Mouse (Mus musculus): Measurements from ENCODE around the gene Fam19a3.
"Not testable (repeated sequence)": the region's sequence is repeated elsewhere in the genome, so short reads cannot be mapped to it uniquely, and the experiment has no call there.

Fam19a3 gene

DNA sequence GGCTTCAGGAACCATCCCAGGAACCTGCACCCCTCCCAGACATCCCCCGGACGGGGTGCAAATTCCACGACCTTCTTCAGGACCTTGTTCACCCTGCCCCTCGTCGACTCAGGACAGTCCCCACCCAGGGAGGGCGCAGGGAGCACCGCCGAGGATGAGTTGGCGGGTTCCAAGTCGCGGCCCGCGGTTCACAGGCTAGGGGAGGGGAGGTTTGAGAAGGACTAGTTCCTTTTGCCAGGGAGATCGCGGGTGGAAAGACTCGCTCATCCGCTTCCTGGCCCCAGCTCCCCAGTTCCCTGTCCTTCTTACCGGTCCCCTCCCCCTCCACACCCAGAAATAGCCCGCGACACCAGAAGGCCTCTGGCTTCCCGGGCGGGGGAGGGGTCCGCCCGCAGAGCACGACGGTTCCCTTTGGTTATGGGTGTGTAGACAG lies at the start of gene Fam19a3:
Fam19a3 (minus strand) TSS at position 370 of the 433 bp plus-strand sequence.
- DNase-seq, result peak; percentile 34 to 36

- DNase-seq, result no peak
These were observed 40.8 kb upstream of the Fam19a3 start for GRCm38 (mm10) chr3:104822413-104822812.

GRCm38 (mm10) chr3:104820426-104820825 lies 38.8 kb upstream of the Fam19a3 start:
- no peak for DNase-seq

DNA sequence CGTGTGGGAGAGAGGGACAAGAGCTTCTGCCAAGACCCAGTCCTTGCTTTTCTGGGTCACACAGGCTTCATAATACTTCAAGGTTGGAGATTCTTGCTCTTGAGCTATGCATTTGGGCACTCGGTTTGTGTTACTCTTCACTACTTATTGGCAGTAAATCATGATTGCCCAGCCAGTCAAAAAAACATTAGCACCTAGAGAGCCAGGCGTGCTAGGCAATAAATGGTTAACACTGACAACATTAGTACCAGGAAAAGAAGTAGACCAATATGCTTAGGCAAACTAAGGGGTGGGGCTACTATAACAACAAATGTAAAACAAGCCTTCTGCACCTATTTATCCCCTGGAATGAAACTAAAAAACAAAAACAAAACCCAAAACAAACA lies 37.1 kb upstream of the Fam19a3 start:
- DNase-seq, result no peak

DNA sequence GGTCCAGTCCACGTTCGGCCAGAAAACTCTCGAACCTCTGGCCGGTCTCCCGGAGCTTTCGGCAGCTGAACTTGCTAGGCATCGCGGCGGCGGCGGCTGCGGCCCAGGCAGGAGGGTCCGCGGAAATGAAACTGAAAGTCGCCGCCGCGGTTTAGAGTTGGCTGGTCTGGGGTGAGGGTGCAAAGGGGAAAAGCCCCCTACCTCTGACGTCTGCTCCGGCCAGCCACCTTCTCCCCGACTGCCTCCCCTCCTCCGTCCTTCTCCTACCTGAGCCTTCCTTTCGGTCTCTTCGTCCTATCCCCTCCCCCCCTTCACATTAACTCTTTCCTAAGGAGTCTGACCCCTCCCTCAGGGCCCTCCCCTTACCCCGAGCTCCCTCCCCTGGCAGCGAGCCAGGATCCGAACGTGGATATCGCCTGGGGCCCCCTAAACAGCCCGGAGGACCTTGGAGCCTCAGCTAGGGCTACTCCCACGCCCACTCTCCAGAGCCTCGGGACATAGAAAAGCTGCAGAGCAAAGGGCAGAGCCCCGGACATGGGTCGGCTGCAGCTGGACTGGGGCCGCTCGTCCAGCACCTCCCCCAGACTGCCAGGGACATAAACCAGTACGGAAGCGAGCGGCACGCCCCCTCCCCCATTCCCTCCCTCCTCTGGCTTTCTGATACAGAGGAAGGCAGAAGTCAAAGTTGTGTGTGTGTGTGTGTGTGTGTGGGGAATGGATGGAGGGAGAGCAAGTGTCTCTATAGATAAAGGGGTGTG lies 36.5 kb upstream of the Fam19a3 start, which contains the start of gene Mov10:
Mov10 (minus strand) TSS at position 573 of the 758 bp plus-strand sequence.
- peak; percentile 67 to 72 for DNase-seq

DNA sequence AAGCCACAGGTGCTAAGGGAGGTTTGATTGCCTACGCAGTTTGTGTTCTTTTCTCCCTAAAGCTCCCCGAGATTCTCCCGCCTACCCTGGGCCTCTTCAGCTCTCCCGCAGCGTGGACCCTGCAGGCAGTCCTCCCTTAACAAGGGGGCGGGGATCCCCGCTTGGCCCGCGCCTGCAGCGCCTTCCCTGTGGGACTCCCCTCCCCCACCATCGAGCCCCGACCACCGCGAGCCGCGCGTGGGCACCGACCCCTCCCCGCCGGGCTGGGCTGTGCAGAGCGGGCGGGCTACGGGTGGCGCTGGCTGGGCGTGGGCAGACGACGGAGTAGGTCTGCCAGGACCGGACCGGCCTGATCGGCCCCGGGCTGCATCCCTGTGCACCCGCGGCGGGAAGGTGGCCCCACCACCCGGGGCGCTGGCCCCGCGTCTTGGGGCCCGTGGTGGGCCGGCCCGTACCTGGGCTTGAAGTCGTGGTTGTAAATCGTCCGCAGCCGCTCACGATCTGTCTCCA lies 35.9 kb upstream of the Fam19a3 start:
- no peak for DNase-seq

DNA sequence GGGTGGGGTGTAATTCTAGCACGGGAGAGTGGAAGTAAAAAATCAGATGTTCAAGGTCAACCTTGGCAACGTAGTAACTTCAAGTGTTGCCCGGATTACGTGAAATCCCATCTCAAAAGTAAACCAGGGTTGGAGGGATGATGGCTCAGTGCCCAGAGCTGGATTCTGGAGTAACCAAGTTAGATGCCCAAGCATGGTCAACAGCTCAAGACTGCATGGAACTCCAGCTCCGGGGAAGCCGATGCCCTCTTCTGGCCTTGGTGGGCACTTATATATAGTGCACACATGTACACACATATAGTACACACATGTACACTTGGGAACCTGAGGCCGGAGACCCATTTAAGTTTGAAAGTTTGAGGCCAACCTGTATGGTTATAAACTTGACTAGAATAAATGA lies 34.5 kb upstream of the Fam19a3 start:
- DNase-seq, result no peak

DNA sequence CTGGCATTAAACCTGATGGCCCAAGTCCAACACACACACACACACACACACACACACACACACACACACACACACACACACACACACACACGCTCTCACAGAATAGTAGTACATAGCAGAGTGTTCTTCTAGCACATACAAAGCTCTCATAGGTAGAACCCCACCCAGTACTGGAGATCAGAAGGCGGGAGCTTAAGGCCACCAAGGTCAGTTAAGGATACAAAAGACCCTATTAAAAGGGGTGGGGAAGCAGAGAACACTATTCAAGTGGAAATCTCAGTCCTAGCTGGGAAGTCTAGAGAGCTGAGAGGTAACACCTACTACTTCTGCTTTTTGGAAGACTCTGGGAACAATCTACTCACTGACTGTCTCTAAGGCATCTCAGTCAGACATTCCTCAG lies 33.7 kb upstream of the Fam19a3 start:
- DNase-seq, result no peak

- DNase-seq, result no peak
These were observed 33.1 kb upstream of the Fam19a3 start for GRCm38 (mm10) chr3:104814746-104815145.

- not testable (repeated sequence) for DNase-seq
These were observed 31.6 kb upstream of the Fam19a3 start for GRCm38 (mm10) chr3:104813227-104813626.

DNA sequence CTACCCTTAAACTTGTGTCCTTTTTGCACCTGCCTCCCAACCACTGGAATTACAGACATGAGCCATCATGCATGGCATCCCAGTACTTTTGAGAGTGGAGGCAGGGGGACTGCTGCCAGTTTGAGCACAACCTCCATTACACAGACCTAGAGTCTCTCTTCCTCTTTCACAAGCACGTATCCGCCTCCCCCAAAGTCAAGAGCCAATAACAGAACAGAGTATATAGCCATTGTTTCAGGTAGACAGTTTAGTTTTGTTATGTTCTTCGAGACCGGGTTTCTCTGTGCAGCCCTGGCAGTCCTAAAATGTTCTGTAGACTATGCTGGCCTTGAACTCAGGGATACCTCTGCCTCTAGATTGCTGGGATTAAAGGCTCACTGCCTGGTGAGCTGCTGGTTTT lies 30.6 kb upstream of the Fam19a3 start:
- no peak for DNase-seq

DNA sequence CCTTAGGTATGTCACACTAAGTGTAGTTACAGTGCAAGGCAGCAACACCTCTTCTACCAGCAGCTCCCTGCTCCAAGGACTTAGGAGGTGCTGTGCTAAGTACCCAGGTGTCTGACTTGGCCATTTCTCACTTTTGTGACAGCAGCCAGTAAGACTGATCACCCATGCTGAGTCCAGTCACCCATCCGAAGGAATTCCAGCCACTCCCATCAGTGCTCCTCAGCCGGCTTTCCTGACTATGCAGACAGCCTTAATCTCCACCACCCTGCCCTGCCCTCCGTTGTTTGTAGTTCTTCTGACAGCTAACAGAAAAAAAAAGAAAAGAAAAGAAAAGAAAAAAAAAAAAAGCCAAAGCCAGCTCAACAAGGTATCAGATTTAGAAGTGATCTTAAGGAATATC lies 30.1 kb upstream of the Fam19a3 start:
- no peak for DNase-seq

GRCm38 (mm10) chr3:104805539-104805938 lies 23.9 kb upstream of the Fam19a3 start:
- DNase-seq, result no peak

GRCm38 (mm10) chr3:104804312-104804711 lies 22.7 kb upstream of the Fam19a3 start:
- DNase-seq, result no peak

GRCm38 (mm10) chr3:104801481-104801880 lies 19.8 kb upstream of the Fam19a3 start:
- no peak for DNase-seq

DNA sequence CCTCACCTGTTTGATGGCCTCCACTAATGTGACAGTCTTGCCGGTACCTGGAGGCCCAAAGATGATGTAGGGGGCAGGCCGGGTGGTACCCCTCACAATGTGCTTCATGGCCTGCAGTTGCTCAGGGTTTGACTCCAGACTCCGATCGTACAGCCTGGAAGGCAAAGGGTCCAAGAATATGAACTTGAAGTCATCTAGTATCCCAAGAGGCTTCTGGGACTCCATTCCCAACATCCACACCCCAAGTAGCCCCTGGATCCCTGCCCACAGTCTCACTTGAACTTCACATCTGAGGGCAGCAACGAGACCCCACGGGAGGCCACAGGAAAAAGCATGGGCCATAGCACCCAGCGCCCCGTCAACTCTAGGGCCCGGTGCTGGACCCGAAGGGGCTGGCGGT lies 19.0 kb upstream of the Fam19a3 start:
- DNase-seq, result no peak

GRCm38 (mm10) chr3:104796430-104797082 lies 14.9 kb upstream of the Fam19a3 start:
- DNase-seq, result no peak

- DNase-seq, result no peak
These were observed 14.2 kb upstream of the Fam19a3 start for GRCm38 (mm10) chr3:104795661-104796340.

GRCm38 (mm10) chr3:104794953-104795470 lies 13.4 kb upstream of the Fam19a3 start:
- no peak for DNase-seq

DNA sequence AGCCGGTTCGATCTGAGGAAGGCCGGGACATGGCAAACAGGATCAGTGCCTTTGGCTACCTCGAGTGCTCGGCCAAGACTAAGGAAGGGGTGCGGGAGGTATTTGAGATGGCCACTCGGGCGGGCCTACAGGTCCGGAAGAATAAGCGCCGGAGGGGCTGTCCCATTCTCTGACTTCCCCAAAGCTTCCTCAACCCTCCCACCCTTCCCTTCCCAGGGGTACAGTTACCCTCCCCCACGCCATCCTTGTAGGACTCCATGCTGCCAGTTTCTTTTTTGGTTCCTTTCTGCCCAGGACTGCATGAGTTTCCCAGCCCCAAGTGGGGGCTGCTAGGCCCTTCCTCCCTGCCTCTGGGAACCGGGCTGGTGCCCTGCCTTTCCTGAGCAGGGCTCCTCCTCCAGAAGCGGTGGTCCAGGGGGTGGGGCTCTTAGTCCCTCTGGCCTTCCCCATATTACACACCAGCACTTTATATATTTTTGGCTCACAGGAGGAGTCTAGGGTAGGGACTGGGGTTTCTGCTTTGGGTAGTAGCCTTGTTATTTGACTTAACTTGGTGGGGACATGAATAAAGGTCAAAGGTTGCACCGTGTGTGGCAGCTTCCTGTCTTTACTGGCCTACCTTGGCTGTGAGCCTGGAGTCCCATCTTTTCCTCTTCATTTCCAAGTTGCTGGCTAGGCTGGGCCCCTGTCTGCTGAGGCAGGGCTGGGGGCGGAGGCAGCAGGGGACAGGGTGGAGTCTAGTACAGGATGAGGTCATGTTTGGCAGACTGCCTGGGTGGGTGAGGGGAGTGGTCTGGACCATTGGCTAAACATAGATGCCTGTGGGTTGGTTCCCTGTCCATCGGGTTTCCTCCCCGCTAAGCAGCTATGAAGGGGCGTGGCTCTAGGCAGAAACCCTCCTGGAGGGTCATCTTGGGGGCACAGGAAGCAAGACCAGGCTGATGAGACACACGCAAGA lies 12.5 kb upstream of the Fam19a3 start:
- peak; percentile 39 to 40 for DNase-seq

- DNase-seq, result no peak
These were observed 11.0 kb upstream of the Fam19a3 start for GRCm38 (mm10) chr3:104792360-104793270.

All from B cell, adult 2 months (primary cell).